Mouse (Mus musculus) brain, adult 2 months (tissue): ENCODE measurements around the gene Ssb.
"Not testable (repeated sequence)": the region's sequence is repeated elsewhere in the genome, so short reads cannot be mapped to it uniquely, and the experiment has no call there.

Source experiments
- DNase-seq: peaks from one replicate; pipeline ENCODE4 v3.0.0; 2011; ENCODE audit warnings: low read depth, low spot score

The Ssb gene

GRCm38 (mm10) chr2:69862117-69862657, 825 bp downstream of the Ssb start:
- no peak for DNase-seq

DNA sequence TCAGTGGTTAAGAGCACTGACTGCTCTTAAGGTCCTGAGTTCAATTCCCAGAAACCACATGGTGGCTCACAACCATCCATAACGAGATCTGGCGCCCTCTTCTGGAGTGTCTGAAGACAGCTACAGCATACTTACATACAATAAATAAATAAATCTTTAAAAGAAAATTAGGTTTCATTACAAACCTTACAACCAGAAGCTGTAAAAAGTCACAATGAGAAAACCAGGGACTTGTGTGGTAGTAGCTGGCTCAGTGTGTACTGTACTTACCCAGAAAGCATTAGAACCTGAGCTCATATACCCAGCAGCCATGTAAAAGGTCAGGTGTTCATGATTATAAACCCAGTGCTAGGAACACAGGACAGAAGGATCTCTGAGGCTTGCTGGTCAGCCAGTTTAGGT, 22.6 kb downstream of the Ssb start:
- DNase-seq, result no peak

DNA sequence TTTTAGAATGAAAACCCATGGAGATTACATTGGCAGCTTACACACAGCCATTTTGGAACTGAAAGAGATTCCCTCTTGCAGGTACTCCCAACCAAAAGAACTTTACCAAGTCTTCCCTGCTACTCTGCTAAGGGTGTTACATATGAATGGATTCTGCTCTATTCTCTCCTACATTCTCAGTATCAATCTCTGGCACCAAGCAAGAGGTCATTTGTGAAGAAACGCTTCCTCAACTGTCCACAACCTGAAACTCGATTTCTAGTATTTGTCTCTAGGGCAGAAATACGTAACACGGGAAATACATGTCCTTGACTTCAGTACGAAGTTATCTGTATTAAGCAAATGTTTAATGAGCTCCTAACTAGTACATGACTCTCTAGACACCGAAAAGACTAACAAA, 23.2 kb downstream of the Ssb start:
- DNase-seq, result no peak

- DNase-seq, result no peak
Observed at GRCm38 (mm10) chr2:69885050-69885449, 23.7 kb downstream of the Ssb start.

- peak; percentile 95 for DNase-seq
Observed at GRCm38 (mm10) chr2:69885451-69886305, 24.3 kb downstream of the Ssb start, which contains the start of gene Mettl5. TSS of gene Mettl5 (minus strand) at chr2:69885615.

DNA sequence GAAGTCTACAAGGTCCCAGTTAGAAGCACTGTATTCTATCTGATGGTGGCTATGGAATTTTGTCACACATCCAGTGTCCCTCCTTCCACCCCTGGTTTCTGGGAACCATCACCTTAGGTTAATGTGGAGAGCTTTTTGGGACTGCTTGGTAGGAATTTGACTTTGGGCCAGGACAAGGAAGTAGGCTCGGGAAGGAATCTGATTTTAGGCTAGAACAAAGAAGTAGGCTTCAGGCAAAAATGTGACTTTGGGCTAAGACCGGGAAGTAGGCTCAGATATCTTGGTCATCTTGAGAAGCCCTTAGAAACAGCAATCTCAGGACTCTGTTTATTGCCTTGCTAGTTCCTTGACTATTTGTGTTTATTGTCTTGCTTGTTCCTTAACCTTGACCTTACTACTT, 27.6 kb downstream of the Ssb start:
- no peak for DNase-seq

- no peak for DNase-seq
Observed at GRCm38 (mm10) chr2:69890843-69891242, 29.5 kb downstream of the Ssb start.

- no peak for DNase-seq
Observed at GRCm38 (mm10) chr2:69893145-69893544, 31.8 kb downstream of the Ssb start.

DNA sequence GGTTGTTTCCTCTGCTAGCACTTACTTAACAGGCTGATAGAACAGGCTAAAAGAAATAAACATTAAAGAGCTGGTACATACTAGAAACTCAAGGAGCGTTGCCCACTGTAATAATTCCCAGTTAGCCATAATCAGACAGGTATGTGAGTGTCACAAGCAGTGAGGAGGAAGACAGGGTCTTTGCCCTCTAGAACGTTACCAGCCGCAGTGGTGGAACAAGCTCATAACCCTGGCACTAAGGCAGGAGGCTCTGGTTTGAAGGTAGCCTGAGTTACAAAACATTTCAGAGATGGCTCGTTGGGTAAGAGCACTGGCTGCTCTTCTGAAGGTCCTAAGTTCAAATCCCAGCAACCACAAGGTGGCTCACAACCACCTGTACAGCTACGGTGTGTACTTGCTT, 32.5 kb downstream of the Ssb start:
- no peak for DNase-seq

DNA sequence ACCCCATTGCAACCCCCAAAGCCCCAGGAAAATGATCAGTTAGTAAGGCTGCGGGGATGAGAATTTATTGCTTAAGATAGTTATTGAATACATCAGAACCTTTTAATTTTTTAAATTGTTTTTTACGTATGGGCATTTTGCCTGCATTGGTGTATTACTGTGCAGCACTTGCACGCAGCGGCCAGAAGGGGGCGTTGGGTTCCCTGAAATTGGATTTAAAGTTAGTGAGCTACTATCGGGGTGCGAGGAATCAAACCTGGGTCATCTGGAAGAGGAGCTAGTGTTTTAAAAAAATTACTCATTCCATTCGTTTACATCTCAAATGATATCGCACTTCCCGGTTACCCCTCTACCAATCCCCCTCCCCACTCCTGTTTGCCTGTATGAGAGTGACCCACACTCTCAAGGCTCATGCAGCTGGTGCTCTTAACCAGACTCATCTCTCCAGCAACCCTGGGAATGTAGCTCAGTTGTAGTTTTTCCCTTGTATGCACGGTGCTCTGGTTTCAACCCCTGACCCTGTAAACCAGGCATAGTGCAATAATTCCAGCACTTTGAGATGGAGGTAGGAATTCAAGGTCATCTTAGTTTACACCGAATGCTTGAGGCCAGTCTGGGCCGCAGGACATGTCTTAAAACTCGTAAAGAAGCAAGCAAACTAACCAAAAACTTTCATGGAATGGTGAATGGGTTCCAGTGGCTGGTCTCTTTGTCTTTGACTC, 34.3 kb downstream of the Ssb start:
- no peak for DNase-seq

DNA sequence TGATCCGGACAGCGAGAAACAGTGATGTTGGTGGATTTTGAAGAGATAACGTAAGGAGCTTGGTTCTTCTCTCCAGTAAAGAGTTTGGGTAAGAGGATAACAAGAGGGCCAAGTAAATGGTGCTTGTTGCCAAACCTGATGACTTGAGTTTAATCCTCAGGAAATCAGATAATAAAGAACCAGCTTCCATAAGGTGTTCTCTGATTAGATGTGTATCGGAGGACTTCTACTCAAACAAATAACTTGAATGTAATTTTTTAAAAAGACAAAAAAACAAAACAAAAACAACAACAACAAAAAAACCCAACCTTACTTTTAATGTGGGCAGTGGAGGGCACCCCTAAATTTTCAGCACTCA, 34.8 kb downstream of the Ssb start:
- DNase-seq, result no peak

DNA sequence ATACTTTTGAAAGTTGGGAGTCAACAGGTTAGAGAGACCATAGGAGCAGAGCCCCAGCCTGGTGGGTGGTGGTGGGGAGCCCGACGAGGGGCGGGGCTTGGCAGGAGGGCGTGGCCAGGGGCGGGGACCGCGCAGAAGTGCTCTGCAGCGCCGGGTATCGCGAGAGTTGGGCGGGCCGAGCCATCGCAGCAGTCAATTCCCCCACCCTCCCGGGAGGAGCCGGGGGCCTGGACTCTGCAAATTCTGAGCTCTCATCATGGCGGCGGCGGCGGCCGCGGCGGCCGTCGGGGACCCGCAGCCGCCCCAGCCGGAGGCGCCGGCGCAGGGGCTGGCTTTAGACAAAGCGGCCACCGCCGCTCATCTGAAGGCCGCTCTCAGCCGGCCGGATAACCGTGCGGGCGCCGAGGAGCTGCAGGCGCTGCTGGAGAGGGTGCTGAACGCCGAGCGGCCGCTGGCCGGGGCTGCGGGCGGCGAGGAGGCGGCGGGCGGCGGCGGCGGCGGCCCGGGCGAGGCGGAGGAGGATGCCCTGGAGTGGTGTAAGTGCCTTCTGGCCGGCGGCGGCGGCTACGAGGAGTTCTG, 35.8 kb downstream of the Ssb start, which contains the start of gene Ubr3:
Gene Ubr3 (plus strand): TSS at position 208 of the 579 bp plus-strand sequence.
- DNase-seq, result peak; percentile 98

DNA sequence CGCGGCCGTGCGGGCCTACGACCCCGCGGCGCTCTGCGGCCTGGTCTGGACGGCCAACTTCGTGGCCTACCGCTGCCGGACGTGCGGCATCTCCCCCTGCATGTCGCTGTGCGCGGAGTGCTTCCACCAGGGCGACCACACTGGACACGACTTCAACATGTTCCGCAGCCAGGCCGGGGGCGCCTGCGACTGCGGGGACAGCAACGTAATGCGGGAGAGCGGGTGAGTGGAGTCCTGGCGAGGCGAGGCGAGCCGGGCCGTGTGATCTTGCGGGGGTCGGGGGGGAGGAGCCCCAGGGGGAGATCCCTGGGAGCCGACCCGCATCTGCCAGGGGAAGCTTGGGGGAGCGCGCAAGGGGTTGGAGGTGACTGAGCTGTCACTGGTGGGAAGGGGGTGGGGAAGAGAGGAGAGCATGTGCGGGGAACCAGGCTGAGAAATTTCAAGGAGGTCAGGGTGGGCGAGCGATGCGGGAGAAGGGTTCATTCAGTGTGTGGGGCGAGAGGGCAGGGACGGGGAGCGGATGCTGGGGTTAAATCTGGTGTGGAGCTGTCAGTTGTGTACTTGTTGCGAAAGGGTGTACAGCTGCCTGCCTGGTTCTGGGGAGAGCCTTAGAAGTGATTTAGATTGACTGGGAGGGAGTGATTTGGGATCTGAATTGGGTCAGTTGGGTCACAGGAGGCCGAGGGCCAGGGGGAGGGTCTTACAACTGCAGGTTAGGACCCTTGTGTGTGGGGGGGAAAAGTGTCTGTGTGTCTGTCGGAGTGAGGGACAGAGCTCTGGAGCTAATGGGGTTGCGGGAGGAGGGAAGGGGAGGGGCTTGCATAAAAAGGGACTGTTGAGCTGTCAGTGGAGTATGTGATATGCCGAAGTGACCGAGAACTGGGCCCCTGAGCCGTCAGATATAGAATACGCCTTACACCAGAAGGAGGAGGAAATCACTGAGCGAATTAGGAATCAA, 36.5 kb downstream of the Ssb start:
- DNase-seq, result peak; percentile 78

- DNase-seq, result no peak
Observed at GRCm38 (mm10) chr2:69903541-69903940, 42.2 kb downstream of the Ssb start.

DNA sequence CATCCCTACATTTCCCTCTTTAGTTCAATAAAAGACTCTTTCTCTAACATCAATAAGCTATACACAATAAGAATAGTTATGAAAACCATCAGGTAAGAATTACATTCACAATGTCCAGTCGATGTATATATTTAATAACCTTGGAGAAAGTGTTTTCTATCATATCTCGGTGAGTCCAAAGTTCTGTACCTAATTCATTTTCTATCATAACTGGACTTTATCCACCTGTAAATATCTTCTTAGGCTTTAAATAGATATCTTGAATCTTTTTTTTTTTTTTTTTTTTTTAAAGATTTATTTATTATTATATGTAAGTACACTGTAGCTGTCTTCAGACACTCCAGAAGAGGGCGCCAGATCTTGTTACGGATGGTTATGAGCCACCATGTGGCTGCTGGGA, 46.0 kb downstream of the Ssb start:
- DNase-seq, result not testable (repeated sequence)

- DNase-seq, result no peak
Observed at GRCm38 (mm10) chr2:69912801-69913200, 51.4 kb downstream of the Ssb start.

- DNase-seq, result no peak
Observed at GRCm38 (mm10) chr2:69917301-69917700, 55.9 kb downstream of the Ssb start.
